Mouse (Mus musculus): Measurements from ENCODE around the gene Bscl2. TPM values are rescaled to one million over a fixed set of nuclear protein-coding genes. Genes with fewer than 3 reads are reported as not detected.
"Not testable (repeated sequence)": the region's sequence is repeated elsewhere in the genome, so short reads cannot be mapped to it uniquely, and the experiment has no call there.

Gene Bscl2
- polyA plus RNA-seq, 1 experiment from 2014 or later: 52.6 TPM

- H3K4me1 ChIP-seq: peaks cover 9% of the 10 kb centered on the region
- H3K27me3 ChIP-seq: no peaks in the 10 kb centered on the region
- H3K27ac ChIP-seq: no peak overlapping the region
- peak overlapping the region; percentile 87 for H3K4me2 ChIP-seq
- peaks cover 25% of the 10 kb centered on the region for H3K36me3 ChIP-seq
- ATAC-seq (ENCODE audit: insufficient number of reproducible peaks, insufficient read depth, low FRiP score, low TSS enrichment, low read depth): no peak
- 20% methylated on average over 3 of the region's 3 CpGs for WGBS
- H3K9ac ChIP-seq: peak overlapping the region; percentile 93
- H3K4me3 ChIP-seq: peak overlapping the region; percentile 86
- H3K9me3 ChIP-seq: no peaks in the 10 kb centered on the region
These were observed 43.7 kb downstream of the Bscl2 start for GRCm38 (mm10) chr19:8881034-8881392.

DNA sequence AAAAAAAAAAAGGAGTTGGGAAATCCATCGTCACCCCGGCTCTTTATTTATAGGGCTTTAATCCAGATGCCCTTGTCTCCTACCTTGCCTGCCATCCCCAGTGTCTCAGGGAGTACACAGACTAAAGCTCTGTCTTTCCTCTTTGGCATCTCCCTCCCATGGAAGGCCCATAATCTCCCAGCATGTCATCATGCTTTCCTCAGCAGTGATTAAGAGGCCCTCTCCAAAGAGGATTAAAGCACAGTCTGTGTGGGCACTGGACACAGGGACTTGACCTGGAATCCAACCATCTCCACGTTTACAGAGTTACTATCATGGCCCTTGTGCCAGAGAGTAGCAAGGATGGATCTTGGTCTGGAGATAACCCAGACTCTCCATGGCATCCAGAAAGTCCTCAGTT is 46.3 kb downstream of the Bscl2 start, which contains the start of the genes Lbhd1 and Gm49403:
Gene Lbhd1, plus strand, starts transcription at position 117 of the 400 bp plus-strand sequence.
Gene Gm49403, plus strand, starts transcription at position 315 of the 400 bp plus-strand sequence.
- Histone ChIP-seq H3K27ac (no peak within 1 kb of the TSS), H3K4me3 (no peak within 1 kb of the TSS), H3K4me2 (no peak within 1 kb of the TSS), H3K4me1 (peaks cover 19% of the 10 kb centered on the region), H3K36me3 (peaks cover 10% of the 10 kb centered on the region), H3K9me3 (no peaks in the 10 kb centered on the region), H3K27me3 (no peaks in the 10 kb centered on the region), H3K9ac (no peak within 1 kb of the TSS)
- WGBS: 79% methylated on average over 3 of the region's 3 CpGs
- no peak for ATAC-seq (ENCODE audit: insufficient number of reproducible peaks, insufficient read depth, low FRiP score, low TSS enrichment, low read depth)

DNA sequence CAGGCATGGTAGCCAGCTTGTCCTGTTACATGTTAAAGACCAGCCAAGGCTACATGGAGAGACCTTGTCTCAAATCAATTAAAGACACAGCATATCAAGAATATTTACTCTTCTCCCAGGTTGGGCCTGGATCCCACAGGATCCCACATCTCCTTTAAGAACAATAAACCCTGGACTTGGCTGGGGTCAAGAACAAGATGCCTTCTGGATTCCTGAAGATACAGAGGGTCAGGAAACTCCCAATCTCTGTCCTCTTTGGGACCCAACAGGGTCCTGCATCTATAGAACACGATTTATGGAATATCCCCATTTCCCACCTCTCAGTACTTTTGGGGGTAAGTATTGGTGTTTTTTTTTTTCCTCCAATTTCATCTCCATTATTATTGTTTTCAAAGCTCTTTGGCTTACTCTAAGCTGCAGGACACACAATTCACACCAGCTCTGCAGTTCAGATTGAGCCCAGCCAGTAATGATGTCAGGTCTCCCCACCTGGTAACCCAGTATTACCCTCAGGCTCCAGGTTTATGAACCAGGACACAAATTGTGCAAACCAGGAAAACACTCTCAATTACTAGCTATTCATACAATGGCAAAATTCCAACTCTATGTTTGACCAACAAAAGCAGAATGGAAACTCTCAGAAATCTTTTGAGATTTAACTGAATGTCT is 49.8 kb downstream of the Bscl2 start:
- peaks cover 16% of the 10 kb centered on the region for H3K36me3 ChIP-seq
- 45% methylated on average over 1 of the region's 1 CpGs for WGBS
- H3K9ac ChIP-seq: peak overlapping the region; percentile 93; the same call in 1 of the 2 replicates
- no peaks in the 10 kb centered on the region for H3K9me3 ChIP-seq
- no peaks in the 10 kb centered on the region for H3K27me3 ChIP-seq
- ATAC-seq (ENCODE audit: insufficient number of reproducible peaks, insufficient read depth, low FRiP score, low TSS enrichment, low read depth): no peak
- peak overlapping the region; percentile 91 for H3K27ac ChIP-seq
- H3K4me3 ChIP-seq: peak overlapping the region; percentile 71
- H3K4me2 ChIP-seq: peak overlapping the region; percentile 67
- H3K4me1 ChIP-seq: peaks cover 17% of the 10 kb centered on the region

- Histone ChIP-seq H3K4me2 (peak overlapping the region; percentile 67), H3K27me3 (no peaks in the 10 kb centered on the region), H3K4me3 (peak overlapping the region; percentile 71), H3K9me3 (no peaks in the 10 kb centered on the region), H3K27ac (peak overlapping the region; percentile 91), H3K4me1 (peaks cover 17% of the 10 kb centered on the region), H3K9ac (peak overlapping the region; percentile 93), H3K36me3 (peaks cover 16% of the 10 kb centered on the region)
- no peak for ATAC-seq (ENCODE audit: insufficient number of reproducible peaks, insufficient read depth, low FRiP score, low TSS enrichment, low read depth)
- 14% methylated on average over 19 of the region's 19 CpGs for WGBS
These were observed 50.6 kb downstream of the Bscl2 start for GRCm38 (mm10) chr19:8887585-8888463.

- Histone ChIP-seq H3K9me3 (no peaks in the 10 kb centered on the region), H3K27me3 (no peaks in the 10 kb centered on the region), H3K36me3 (peaks cover 16% of the 10 kb centered on the region), H3K4me2 (peak within 1 kb of the TSS; percentile 67), H3K4me3 (peak within 1 kb of the TSS; percentile 71), H3K4me1 (peaks cover 22% of the 10 kb centered on the region), H3K9ac (peak within 1 kb of the TSS; percentile 93), H3K27ac (peak within 1 kb of the TSS; percentile 91)
- under 1% methylated on average over 58 of the region's 58 CpGs for WGBS
- peak; percentile 92 for ATAC-seq (ENCODE audit: insufficient number of reproducible peaks, insufficient read depth, low FRiP score, low TSS enrichment, low read depth)
These were observed 51.5 kb downstream of the Bscl2 start, which contains the start of the genes 1810009A15Rik and Gm49416 for GRCm38 (mm10) chr19:8888511-8889385. Gene 1810009A15Rik (plus strand): TSS chr19:8888853. Gene Gm49416 (plus strand): TSS chr19:8888926.

GRCm38 (mm10) chr19:8892829-8893766 is 55.8 kb downstream of the Bscl2 start, which contains the start of gene Ints5:
Gene Ints5 (plus strand): TSS chr19:8893005.
- no peaks in the 10 kb centered on the region for H3K9me3 ChIP-seq
- no peaks in the 10 kb centered on the region for H3K27me3 ChIP-seq
- peak within 1 kb of the TSS; percentile 82 for H3K4me2 ChIP-seq
- H3K36me3 ChIP-seq: peaks cover 43% of the 10 kb centered on the region
- 3% methylated on average over 54 of the region's 54 CpGs for WGBS
- peak; percentile 60 for ATAC-seq (ENCODE audit: insufficient number of reproducible peaks, insufficient read depth, low FRiP score, low TSS enrichment, low read depth)
- H3K27ac ChIP-seq: peak within 1 kb of the TSS; percentile 84
- peak within 1 kb of the TSS; percentile 95 for H3K9ac ChIP-seq
- H3K4me1 ChIP-seq: peaks cover 37% of the 10 kb centered on the region
- H3K4me3 ChIP-seq: peak within 1 kb of the TSS; percentile 84

DNA sequence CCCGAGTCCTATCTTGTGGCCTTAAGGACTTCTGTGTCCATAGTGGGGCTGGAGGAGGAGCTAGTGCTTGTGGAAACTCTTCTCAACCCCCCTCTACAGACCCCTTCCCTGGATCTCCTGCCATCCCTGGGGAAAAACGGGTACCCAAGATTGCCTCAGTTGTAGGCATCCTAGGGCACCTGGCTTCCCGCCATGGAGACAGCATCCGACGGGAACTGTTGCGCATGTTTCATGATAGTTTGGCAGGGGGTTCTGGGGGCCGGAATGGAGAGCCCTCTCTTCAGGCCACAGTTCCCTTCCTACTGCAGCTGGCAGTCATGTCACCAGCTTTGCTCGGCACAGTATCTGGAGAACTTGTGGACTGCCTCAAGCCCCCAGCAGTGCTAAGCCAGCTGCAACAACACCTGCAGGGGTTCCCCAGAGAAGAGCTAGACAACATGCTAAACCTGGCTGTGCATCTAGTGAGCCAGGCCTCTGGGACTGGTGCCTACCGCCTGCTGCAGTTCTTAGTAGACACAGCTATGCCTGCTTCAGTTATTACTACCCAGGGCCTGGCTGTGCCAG is 58.2 kb downstream of the Bscl2 start:
- no peak for ATAC-seq (ENCODE audit: insufficient number of reproducible peaks, insufficient read depth, low FRiP score, low TSS enrichment, low read depth)
- H3K9me3 ChIP-seq: no peaks in the 10 kb centered on the region
- peaks cover 40% of the 10 kb centered on the region for H3K36me3 ChIP-seq
- H3K27me3 ChIP-seq: no peaks in the 10 kb centered on the region
- 89% methylated on average over 9 of the region's 9 CpGs for WGBS
- no peak overlapping the region for H3K4me2 ChIP-seq
- no peak overlapping the region for H3K4me3 ChIP-seq
- no peak overlapping the region for H3K27ac ChIP-seq
- H3K4me1 ChIP-seq: peaks cover 39% of the 10 kb centered on the region
- no peak overlapping the region for H3K9ac ChIP-seq

DNA sequence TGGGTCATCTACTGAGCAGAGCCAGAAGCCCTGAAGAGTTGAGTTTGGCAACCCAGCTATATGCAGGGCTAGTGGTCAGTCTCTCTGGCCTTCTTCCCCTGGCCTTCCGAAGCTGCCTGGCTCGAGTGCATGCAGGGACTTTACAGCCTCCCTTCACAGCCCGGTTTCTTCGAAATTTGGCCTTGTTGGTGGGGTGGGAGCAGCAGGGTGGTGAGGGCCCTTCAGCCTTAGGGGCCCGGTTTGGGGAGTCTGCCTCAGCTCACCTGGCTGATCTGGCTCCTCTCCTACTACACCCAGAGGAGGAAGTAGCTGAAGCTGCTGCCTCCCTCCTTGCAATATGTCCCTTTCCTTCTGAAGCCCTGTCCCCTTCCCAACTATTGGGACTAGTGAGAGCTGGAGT is 59.0 kb downstream of the Bscl2 start:
- peak overlapping the region; percentile 74 for H3K9ac ChIP-seq
- H3K4me1 ChIP-seq: peaks cover 39% of the 10 kb centered on the region
- H3K27ac ChIP-seq; ATAC-seq (ENCODE audit: insufficient number of reproducible peaks, insufficient read depth, low FRiP score, low TSS enrichment, low read depth); H3K27me3 ChIP-seq; H3K4me2 ChIP-seq; H3K9me3 ChIP-seq: not testable (repeated sequence)
- peaks cover 34% of the 10 kb centered on the region for H3K36me3 ChIP-seq
- 91% methylated on average over 5 of the region's 5 CpGs for WGBS
- 0 out of 2 replicates have a peak overlapping the region, but pooled peaks have one; percentile 93 for H3K4me3 ChIP-seq

DNA sequence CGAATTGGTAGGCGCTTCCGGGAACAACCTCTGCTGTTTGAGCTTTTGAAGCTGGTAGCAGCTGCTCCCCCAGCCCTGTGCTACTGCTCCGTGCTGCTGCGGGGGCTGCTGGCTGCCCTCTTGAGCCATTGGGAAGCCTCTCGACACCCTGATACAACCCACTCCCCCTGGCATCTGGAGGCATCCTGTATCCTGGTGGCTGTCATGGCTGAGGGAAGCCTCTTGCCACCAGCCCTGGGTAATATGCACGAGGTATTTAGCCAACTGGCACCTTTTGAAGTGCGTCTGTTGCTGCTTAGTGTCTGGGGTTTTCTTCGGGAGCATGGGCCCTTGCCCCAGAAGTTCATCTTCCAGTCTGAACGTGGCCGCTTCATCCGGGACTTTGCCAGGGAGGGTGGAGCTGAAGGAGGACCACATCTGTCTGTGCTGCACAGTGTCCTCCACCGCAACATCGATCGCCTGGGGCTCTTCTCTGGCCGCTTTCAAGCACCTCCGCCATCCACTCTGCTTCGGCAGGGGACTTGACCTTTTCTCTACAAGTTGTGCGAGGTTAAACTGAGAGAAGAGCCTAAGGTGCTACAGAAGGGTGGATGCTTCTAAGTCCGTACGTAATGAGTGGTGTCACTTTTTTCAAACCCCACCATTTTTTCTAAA is 60.1 kb downstream of the Bscl2 start:
- WGBS: 21% methylated on average over 21 of the region's 21 CpGs
- not testable (repeated sequence) for H3K27me3 ChIP-seq, H3K9me3 ChIP-seq
- Histone ChIP-seq H3K4me2 (peak overlapping the region; percentile 84), H3K36me3 (peaks cover 33% of the 10 kb centered on the region), H3K27ac (peak overlapping the region; percentile 90), H3K4me1 (peaks cover 39% of the 10 kb centered on the region), H3K4me3 (peak overlapping the region; percentile 93), H3K9ac (peak overlapping the region; percentile 74)
- ATAC-seq (ENCODE audit: insufficient number of reproducible peaks, insufficient read depth, low FRiP score, low TSS enrichment, low read depth): peak; percentile 23; the same call in 1 of the 2 replicates

Measured in embryonic facial prominence, embryonic 13.5 days (tissue).